Mouse (Mus musculus): ENCODE data around the gene Drap1. TPM values are rescaled to one million over a fixed set of nuclear protein-coding genes. Genes with fewer than 3 reads are reported as not detected.
A peak's percentile ranks its signal among the peaks of the same experiment; 100 is the strongest.

Gene Drap1
- total RNA-seq (2021), result 100 to 1,000 TPM; 513 to 561 TPM
- long read RNA-seq, experiment 1, transcript Drap1-201 (7 exons, 992 nt), result major isoform, 327 of 393 reads
- long read RNA-seq, experiment 1, transcript Drap1-203 (7 exons, 939 nt), result minor isoform, 21 of 393 reads
- long read RNA-seq, experiment 1, transcript Drap1-209 (6 exons, 734 nt), result minor isoform, 10 of 393 reads
- long read RNA-seq, experiment 1, transcript Drap1-210 (7 exons, 727 nt), result minor isoform, 11 of 393 reads
- long read RNA-seq, experiment 1, partial matches to known transcripts, result 15 of 393 reads
- long read RNA-seq, experiment 1, other reads (novel, unspliced or antisense), result 7 of 393 reads
- long read RNA-seq, experiment 2, transcript Drap1-201 (7 exons, 992 nt), result major isoform, 380 of 459 reads
- long read RNA-seq, experiment 2, transcript Drap1-210 (7 exons, 727 nt), result minor isoform, 13 of 459 reads
- long read RNA-seq, experiment 2, transcript Drap1-203 (7 exons, 939 nt), result minor isoform, 18 of 459 reads
- long read RNA-seq, experiment 2, transcript Drap1-209 (6 exons, 734 nt), result minor isoform, 13 of 459 reads
- long read RNA-seq, experiment 2, partial matches to known transcripts, result 26 of 459 reads
- long read RNA-seq, experiment 2, other reads (novel, unspliced or antisense), result 8 of 459 reads

GRCm38 (mm10) chr19:5424782-5425741 lies at the start of gene Drap1, which contains the start of gene AI837181:
Drap1 (minus strand) TSS chr19:5424979.
AI837181 (plus strand) TSS chr19:5425144.
- peak; percentile 97 for DNase-seq

GRCm38 (mm10) chr19:5473720-5474119 lies 48.9 kb upstream of the Drap1 start, which contains the start of gene Efemp2:
Efemp2 (plus strand) TSS chr19:5473954.
- DNase-seq, result peak; percentile 69

- no peak for DNase-seq
These were observed 48.1 kb upstream of the Drap1 start for GRCm38 (mm10) chr19:5472857-5473256.

GRCm38 (mm10) chr19:5471846-5472245 lies 47.1 kb upstream of the Drap1 start:
- no peak for DNase-seq

GRCm38 (mm10) chr19:5468374-5468773 lies 43.6 kb upstream of the Drap1 start, which contains the start of gene Ctsw:
Ctsw (minus strand) TSS chr19:5468507.
- DNase-seq, result no peak

- DNase-seq, result no peak
These were observed 42.2 kb upstream of the Drap1 start for GRCm38 (mm10) chr19:5466916-5467500.

- DNase-seq, result no peak
These were observed 40.3 kb upstream of the Drap1 start for GRCm38 (mm10) chr19:5465037-5465436.

- peak; percentile 53 for DNase-seq
These were observed 39.2 kb upstream of the Drap1 start for GRCm38 (mm10) chr19:5463791-5464562.

- no peak for DNase-seq
These were observed 38.4 kb upstream of the Drap1 start for GRCm38 (mm10) chr19:5463212-5463611.

- DNase-seq, result no peak
These were observed 36.6 kb upstream of the Drap1 start for GRCm38 (mm10) chr19:5461411-5461810.

GRCm38 (mm10) chr19:5460465-5460911 lies 35.7 kb upstream of the Drap1 start, which contains the start of gene Fibp:
Fibp (plus strand) TSS chr19:5460615.
- DNase-seq, result peak; percentile 88

GRCm38 (mm10) chr19:5459896-5460295 lies 35.1 kb upstream of the Drap1 start:
- DNase-seq, result no peak

GRCm38 (mm10) chr19:5459019-5459418 lies 34.2 kb upstream of the Drap1 start:
- DNase-seq, result no peak

GRCm38 (mm10) chr19:5457746-5458442 lies 33.1 kb upstream of the Drap1 start, which contains the start of gene Ccdc85b:
Ccdc85b (minus strand) TSS chr19:5457894.
- no peak for DNase-seq

GRCm38 (mm10) chr19:5456922-5457745 lies 32.4 kb upstream of the Drap1 start:
- peak; percentile 94 for DNase-seq

- DNase-seq, result peak; percentile 33
These were observed 31.6 kb upstream of the Drap1 start for GRCm38 (mm10) chr19:5456241-5456921.

GRCm38 (mm10) chr19:5455568-5455967 lies 30.8 kb upstream of the Drap1 start:
- DNase-seq, result no peak

GRCm38 (mm10) chr19:5455037-5455436 lies 30.3 kb upstream of the Drap1 start:
- no peak for DNase-seq

- DNase-seq, result no peak
These were observed 27.0 kb upstream of the Drap1 start for GRCm38 (mm10) chr19:5451766-5452165.
